Mouse (Mus musculus) gastrocnemius, adult 8-10 months (tissue): ENCODE results near the gene Emilin3. TPM values are rescaled to one million over a fixed set of nuclear protein-coding genes. Genes with fewer than 3 reads are reported as not detected.

ENCODE experiments used
- DNase-seq, 2 experiments: peaks; one replicate each; pipeline ENCODE4 v3.0.0; 2022; ENCODE audit warnings: low spot score in 2 of 2
- total RNA-seq, 4 experiments: library from RNA; stranded (reverse); gene quantifications; 2 replicates each; pipeline ENCODE4 v1.2.4; 2022

Gene Emilin3
- total RNA-seq, 4 experiments from 2014 or later, result 0.13 to 0.43 (median 0.25) TPM

GRCm38 (mm10) chr2:160874231-160874877, 37.8 kb downstream of the Emilin3 start:
- DNase-seq, result no peak

GRCm38 (mm10) chr2:160872890-160873382, 39.2 kb downstream of the Emilin3 start, which contains the start of gene Zhx3:
Gene Zhx3 (minus strand): TSS chr2:160872998.
- DNase-seq, result peak; percentile 85 to 93

- peak; percentile 44 to 66 for DNase-seq
Observed at GRCm38 (mm10) chr2:160872395-160872794, 39.7 kb downstream of the Emilin3 start.

- no peak for DNase-seq
Observed at GRCm38 (mm10) chr2:160871310-160871709, 40.8 kb downstream of the Emilin3 start.

GRCm38 (mm10) chr2:160869446-160869845, 42.7 kb downstream of the Emilin3 start:
- DNase-seq, result no peak

- no peak for DNase-seq
Observed at GRCm38 (mm10) chr2:160865266-160865665, 46.9 kb downstream of the Emilin3 start.

GRCm38 (mm10) chr2:160864112-160864511, 48.0 kb downstream of the Emilin3 start:
- DNase-seq, result no peak

- DNase-seq, result no peak
Observed at GRCm38 (mm10) chr2:160860363-160860762, 51.8 kb downstream of the Emilin3 start.

Other genes starting within 250 kb of the Emilin3 start
- gene Plcg1, start 181.0 kb downstream of the Emilin3 start, total RNA-seq, result 10 to 100 TPM; 16.4 to 24.8 (median 19.4) TPM
- gene Zhx3, start 39.3 kb downstream of the Emilin3 start, total RNA-seq, result 10 to 100 TPM; 18.9 to 27.5 (median 23.1) TPM
- 1 to 10 TPM; 1.2 to 2.4 (median 1.9) TPM for gene Lpin3, start 31.7 kb downstream of the Emilin3 start, total RNA-seq
- 10 to 100 TPM in 3 of 4 experiments, 1 to 10 TPM in 1; 8.2 to 17.7 (median 14.6) TPM for gene Chd6, start 196.7 kb upstream of the Emilin3 start, total RNA-seq